8 mouse cellular contexts compared by ENCODE assay signal in the genomic region with DNA sequence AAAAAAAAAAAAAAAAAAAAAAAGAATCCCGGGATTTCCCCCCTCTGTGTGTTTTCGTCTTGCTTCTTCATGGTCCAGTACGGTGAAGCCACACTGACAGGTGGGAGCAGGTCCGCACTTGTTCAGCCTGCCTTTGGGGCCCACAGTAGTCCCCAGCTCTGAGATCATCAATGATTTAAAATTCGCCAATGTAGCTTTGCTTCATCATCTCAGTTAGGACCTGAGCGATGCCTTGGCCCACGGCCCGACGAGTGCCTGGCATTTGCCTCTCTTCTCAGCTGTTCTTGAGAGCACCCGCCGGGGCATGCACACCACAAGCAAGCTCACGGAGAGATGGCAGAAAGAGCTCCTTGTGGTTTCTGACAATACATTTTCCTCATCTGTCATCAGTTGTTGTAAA. TPM values are rescaled to one million over a fixed set of nuclear protein-coding genes. Genes with fewer than 3 reads are reported as not detected.
DNase-seq lines count a peak whose midpoint lies in the region.
"Had no signal": no experiment of that assay in that cellular context is flagged by ENCODE, and none has a peak within 500 bp of the region (broad histone marks: within the 10 kb centered on the region; RNA-seq: fewer than 3 reads in every experiment).

No protein-coding gene starts in this region.

- DNase-seq in gastrocnemius, postnatal 14 days: peak; percentile 27
- DNase-seq in gastrocnemius, adult 18-20 months (ENCODE audit: low spot score): no peak
- peak; percentile 56 for DNase-seq in CD4-positive, CD25-positive, alpha-beta regulatory T cell, adult 2 months (ENCODE audit: low read depth, low spot score)
- DNase-seq in T-cell, adult 2 months (ENCODE audit: low spot score): peak; percentile 51
- peak; percentile 44 for DNase-seq in thymus, postnatal 0 days (ENCODE audit: low spot score)
- no peak for DNase-seq in frontal cortex, adult 2 months (ENCODE audit: extremely low spot score in 1 of 2, low spot score in 1 of 2)
- DNase-seq in adrenal gland, adult (ENCODE audit: inconsistent age in 2 of 2, low spot score in 1 of 2): no peak
- DNase-seq: adrenal gland, adult 2 months had no signal

- intact Hi-C loops in gastrocnemius, postnatal 14 days (cut with DNase I; ENCODE audit: low total_unique reads): no loop called here

RNA-seq across cellular contexts. Expression of gene Irgm2, which starts 1.6 kb away (rescaled TPM):
- total RNA-seq in gastrocnemius, postnatal 14 days (2021): 1 to 10 TPM; 4.8 to 5.5 TPM
- 10 to 100 TPM in 1 of 2 experiments, 1 to 10 TPM in 1; 7.9 to 13.9 TPM for total RNA-seq in gastrocnemius, adult 18-20 months (2021)
- 12.1 and 12.5 TPM in 2 replicates for polyA plus RNA-seq in thymus, postnatal 0 days (2015; fragmentation: Nextera tagmentation; extraction: Ambion mirVana)
- polyA plus RNA-seq in frontal cortex, adult 2 months (2012; rRNA removed): 5.0 and 5.1 TPM in 2 replicates

RNA-seq across cellular contexts. Expression of gene Igtp, which starts 1.7 kb away (rescaled TPM):
- 1 to 10 TPM; 3.5 to 3.7 TPM for total RNA-seq in gastrocnemius, postnatal 14 days (2021)
- 10 to 100 TPM in 1 of 2 experiments, 1 to 10 TPM in 1; 6.7 to 13.8 TPM for total RNA-seq in gastrocnemius, adult 18-20 months (2021)
- polyA plus RNA-seq in thymus, postnatal 0 days (2015; fragmentation: Nextera tagmentation; extraction: Ambion mirVana): 65.3 and 67.3 TPM in 2 replicates
- 6.8 and 7.1 TPM in 2 replicates for polyA plus RNA-seq in frontal cortex, adult 2 months (2012; rRNA removed)

RNA-seq across cellular contexts. Expression of gene Mrpl22, which starts 29.6 kb away (rescaled TPM):
- total RNA-seq in gastrocnemius, postnatal 14 days (2021): 10 to 100 TPM; 39.7 to 43.8 TPM
- 10 to 100 TPM; 44.2 to 47.3 TPM for total RNA-seq in gastrocnemius, adult 18-20 months (2021)
- polyA plus RNA-seq in thymus, postnatal 0 days (2015; fragmentation: Nextera tagmentation; extraction: Ambion mirVana): 137 and 139 TPM in 2 replicates
- 45.4 and 58.9 TPM in 2 replicates for polyA plus RNA-seq in frontal cortex, adult 2 months (2012; rRNA removed)

RNA-seq across cellular contexts. Expression of gene Gemin5, which starts 32.7 kb away (rescaled TPM):
- 10 to 100 TPM in 1 of 2 experiments, 1 to 10 TPM in 1; 9.5 to 10.8 TPM for total RNA-seq in gastrocnemius, postnatal 14 days (2021)
- 1 to 10 TPM; 8.8 to 8.9 TPM for total RNA-seq in gastrocnemius, adult 18-20 months (2021)
- 23.0 and 25.7 TPM in 2 replicates for polyA plus RNA-seq in thymus, postnatal 0 days (2015; fragmentation: Nextera tagmentation; extraction: Ambion mirVana)
- 8.3 and 9.5 TPM in 2 replicates for polyA plus RNA-seq in frontal cortex, adult 2 months (2012; rRNA removed)

Comparison
In these comparisons a context has a peak if more than half of its experiments do, and no peak if none do; other contexts are left out.
1. DNase-seq: peak in gastrocnemius, postnatal 14 days (single experiment), CD4-positive, CD25-positive, alpha-beta regulatory T cell, adult 2 months (single experiment), T-cell, adult 2 months (single experiment) and thymus, postnatal 0 days (single experiment); none in gastrocnemius, adult 18-20 months (single experiment), frontal cortex, adult 2 months (0 of 2) and adrenal gland, adult (0 of 2).